Mouse (Mus musculus): ENCODE measurements at regions not wholly inside any gene's neighbourhood (a gene's known extent, or its start where the extent isn't known, plus 50 kb on each side); places are given as distances from the start of the nearest gene placed in this dataset.

DNA sequence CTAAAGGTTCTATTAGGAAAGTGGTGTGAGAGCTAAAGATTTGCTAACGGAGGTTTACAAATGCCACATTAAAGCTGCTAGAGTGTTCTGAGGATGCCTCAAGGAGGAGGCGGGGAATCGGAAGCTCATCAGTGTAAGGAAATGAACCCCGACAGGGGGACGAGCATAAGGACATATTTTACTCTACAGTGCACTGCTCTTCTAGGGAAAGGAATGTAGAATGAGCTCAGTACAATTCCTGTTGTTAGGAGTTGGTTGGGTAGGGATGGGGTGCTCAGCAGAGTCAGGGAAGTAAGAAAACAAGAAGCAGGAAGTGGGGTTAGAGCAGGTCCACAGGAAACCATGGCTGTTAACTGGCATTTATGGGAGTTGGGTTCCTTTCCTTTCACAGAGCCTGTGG lies 54.6 kb downstream of the Mex3b start:
- no peaks in the 10 kb centered on the region for H3K36me3 ChIP-seq (ENCODE audit: control insufficient read depth, insufficient read depth, low read length)
- no peak overlapping the region for H3K4me3 ChIP-seq (ENCODE audit: low read depth, low read length)
- WGBS, result 72% methylated on average over 5 of the region's 5 CpGs
- no peaks in the 10 kb centered on the region for H3K27me3 ChIP-seq (ENCODE audit: control insufficient read depth, insufficient read depth, low read depth, low read length)
- H3K9me3 ChIP-seq (replicated peaks; ENCODE audit: control insufficient read depth, low read length, poor library complexity, severe bottlenecking), result no peaks in the 10 kb centered on the region; the same call in 1 of the 2 replicates
- H3K9ac ChIP-seq (ENCODE audit: low read depth, low read length), result no peak overlapping the region
- no peaks in the 10 kb centered on the region for H3K4me1 ChIP-seq (ENCODE audit: control insufficient read depth, insufficient read depth, low read length)
- H3K4me2 ChIP-seq (ENCODE audit: low read length), result no peak overlapping the region
- no peak overlapping the region for H3K27ac ChIP-seq (ENCODE audit: low read length)
- no peak for ATAC-seq

DNA sequence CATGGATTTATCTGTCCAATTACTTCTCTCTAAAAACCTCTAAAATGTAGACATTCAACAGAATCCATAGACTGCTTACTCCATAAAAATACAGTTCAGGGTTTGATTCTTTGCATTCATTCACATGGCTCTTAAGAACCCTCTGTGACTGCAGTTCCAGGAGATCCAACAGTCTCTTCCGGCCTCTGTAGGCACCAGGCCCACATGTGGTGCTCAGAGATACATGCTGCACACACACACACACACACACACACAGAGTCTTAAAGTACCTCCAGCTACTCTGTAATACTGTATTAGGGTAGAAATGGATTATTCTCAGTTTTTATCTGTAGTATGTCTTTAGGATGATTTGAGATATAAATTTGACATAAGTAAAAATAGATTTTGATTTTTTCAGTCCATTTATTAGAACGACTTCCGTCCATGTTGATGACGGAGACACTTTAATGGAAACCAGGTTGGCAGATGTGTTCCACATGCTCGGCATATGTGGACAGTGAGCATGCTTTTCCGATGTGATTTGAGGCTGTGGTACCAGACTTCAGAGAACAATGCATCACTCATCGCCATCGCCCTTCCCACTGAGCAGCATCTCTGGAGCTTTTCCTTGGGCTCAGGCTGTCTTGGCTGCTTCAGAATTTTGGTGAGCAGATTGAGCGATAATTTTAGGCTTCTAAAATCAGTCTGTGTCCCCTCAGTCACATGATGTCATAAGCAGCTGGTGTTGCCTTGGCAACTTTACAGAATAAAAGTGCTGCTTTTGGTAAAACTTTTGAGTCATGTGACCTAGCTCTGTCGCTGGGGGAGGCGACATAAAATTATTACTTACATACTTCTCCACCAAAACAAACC lies 56.3 kb downstream of the Mex3b start:
- H3K4me3 ChIP-seq (ENCODE audit: low read depth, low read length), result no peak overlapping the region
- no peak overlapping the region for H3K27ac ChIP-seq (ENCODE audit: low read length)
- 87% methylated on average over 11 of the region's 11 CpGs for WGBS
- no peaks in the 10 kb centered on the region for H3K36me3 ChIP-seq (ENCODE audit: control insufficient read depth, insufficient read depth, low read length)
- H3K4me2 ChIP-seq (ENCODE audit: low read length), result no peak overlapping the region
- ATAC-seq, result no peak
- H3K9me3 ChIP-seq (replicated peaks; ENCODE audit: control insufficient read depth, low read length, poor library complexity, severe bottlenecking), result no peaks in the 10 kb centered on the region
- H3K4me1 ChIP-seq (ENCODE audit: control insufficient read depth, insufficient read depth, low read length), result no peaks in the 10 kb centered on the region
- H3K27me3 ChIP-seq (ENCODE audit: control insufficient read depth, insufficient read depth, low read depth, low read length), result no peaks in the 10 kb centered on the region
- no peak overlapping the region for H3K9ac ChIP-seq (ENCODE audit: low read depth, low read length)

DNA sequence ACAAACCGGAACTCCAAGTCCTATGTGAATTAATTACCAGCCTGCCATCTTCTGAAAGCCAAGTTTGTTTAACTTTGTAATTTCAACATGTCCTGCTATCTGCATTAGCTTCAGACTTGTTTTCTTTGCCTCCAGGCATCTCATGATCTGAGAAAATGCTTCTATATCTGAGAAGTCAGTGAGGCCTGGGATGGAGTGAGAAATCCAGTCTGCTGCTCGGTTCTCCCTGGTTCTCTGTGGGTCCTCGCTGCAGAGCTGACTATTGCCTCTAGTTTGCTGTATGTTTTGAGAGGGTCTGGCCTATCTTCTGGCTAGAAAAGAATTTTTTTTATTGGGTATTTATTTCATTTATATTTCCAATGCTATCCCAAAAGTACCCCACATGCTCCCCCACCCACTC lies 57.0 kb downstream of the Mex3b start:
- no peak overlapping the region for H3K4me2 ChIP-seq (ENCODE audit: low read length)
- H3K9ac ChIP-seq (ENCODE audit: low read depth, low read length), result no peak overlapping the region
- no peak for ATAC-seq
- H3K4me1 ChIP-seq (ENCODE audit: control insufficient read depth, insufficient read depth, low read length), result no peaks in the 10 kb centered on the region
- no peak overlapping the region for H3K4me3 ChIP-seq (ENCODE audit: low read depth, low read length)
- H3K9me3 ChIP-seq (replicated peaks; ENCODE audit: control insufficient read depth, low read length, poor library complexity, severe bottlenecking), result no peaks in the 10 kb centered on the region
- H3K27me3 ChIP-seq (ENCODE audit: control insufficient read depth, insufficient read depth, low read depth, low read length), result no peaks in the 10 kb centered on the region
- no peak overlapping the region for H3K27ac ChIP-seq (ENCODE audit: low read length)
- no peaks in the 10 kb centered on the region for H3K36me3 ChIP-seq (ENCODE audit: control insufficient read depth, insufficient read depth, low read length)
- WGBS, result 91% methylated on average over 3 of the region's 3 CpGs

DNA sequence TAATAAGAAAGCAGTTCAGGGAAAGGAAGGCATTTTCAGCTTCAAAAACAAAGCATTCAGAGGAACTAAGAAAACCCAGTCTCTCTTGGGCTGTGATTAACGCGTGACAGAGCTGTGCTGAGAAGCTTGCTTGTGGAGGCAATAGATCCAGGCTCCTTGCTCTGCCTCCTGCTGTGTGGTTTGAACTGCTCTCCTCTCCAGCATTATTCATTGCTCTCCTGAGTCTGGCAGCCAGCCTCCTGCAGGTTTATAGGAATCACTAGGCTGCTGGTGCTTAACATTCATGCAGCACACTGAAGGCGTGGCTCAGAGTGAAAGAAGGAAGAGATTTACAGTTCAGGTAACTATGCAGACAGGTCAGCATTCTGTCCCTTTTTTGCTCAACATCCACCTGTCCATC lies 71.2 kb downstream of the Mex3b start:
- 22% methylated on average over 3 of the region's 3 CpGs for WGBS
- no peaks in the 10 kb centered on the region for H3K27me3 ChIP-seq (ENCODE audit: control insufficient read depth, insufficient read depth, low read depth, low read length)
- H3K9me3 ChIP-seq (replicated peaks; ENCODE audit: control insufficient read depth, low read length, poor library complexity, severe bottlenecking), result no peaks in the 10 kb centered on the region
- no peaks in the 10 kb centered on the region for H3K36me3 ChIP-seq (ENCODE audit: control insufficient read depth, insufficient read depth, low read length)
- ATAC-seq, result peak; percentile 64; the same call in 1 of the 2 replicates
- H3K4me3 ChIP-seq (ENCODE audit: low read depth, low read length), result no peak overlapping the region
- H3K9ac ChIP-seq (ENCODE audit: low read depth, low read length), result no peak overlapping the region
- no peak overlapping the region; the same call in 1 of the 2 replicates for H3K27ac ChIP-seq (ENCODE audit: low read length)
- H3K4me2 ChIP-seq (ENCODE audit: low read length), result no peak overlapping the region
- H3K4me1 ChIP-seq (ENCODE audit: control insufficient read depth, insufficient read depth, low read length), result 0 out of 2 replicates have a peak, but pooled peaks cover 3% of the 10 kb centered on the region

DNA sequence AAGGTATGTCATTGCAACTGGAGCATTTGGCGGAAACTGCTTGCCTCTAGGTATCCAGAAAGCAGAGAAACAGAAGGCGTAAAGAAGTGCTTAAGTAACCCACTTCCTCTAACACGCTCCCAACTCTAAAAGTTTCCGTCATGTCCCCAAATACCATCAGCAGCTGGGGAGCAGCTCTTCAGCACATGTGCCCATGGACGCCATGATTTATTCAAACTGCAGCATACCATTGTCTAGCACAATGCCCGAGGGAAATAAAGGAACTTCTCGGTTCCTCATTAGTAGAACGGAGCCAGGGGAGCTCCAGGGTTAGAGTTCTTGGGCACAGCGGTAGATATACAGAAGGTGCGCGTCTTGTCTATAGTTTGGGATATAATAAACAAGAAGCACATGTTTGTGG lies 72.4 kb downstream of the Mex3b start:
- Histone ChIP-seq H3K9me3 (replicated peaks; ENCODE audit: control insufficient read depth, low read length, poor library complexity, severe bottlenecking) (no peaks in the 10 kb centered on the region), H3K4me2 (ENCODE audit: low read length) (no peak overlapping the region), H3K27ac (ENCODE audit: low read length) (no peak overlapping the region), H3K27me3 (ENCODE audit: control insufficient read depth, insufficient read depth, low read depth, low read length) (no peaks in the 10 kb centered on the region), H3K4me1 (ENCODE audit: control insufficient read depth, insufficient read depth, low read length) (0 out of 2 replicates have a peak, but pooled peaks cover 3% of the 10 kb centered on the region), H3K36me3 (ENCODE audit: control insufficient read depth, insufficient read depth, low read length) (no peaks in the 10 kb centered on the region), H3K4me3 (ENCODE audit: low read depth, low read length) (no peak overlapping the region), H3K9ac (ENCODE audit: low read depth, low read length) (no peak overlapping the region)
- no peak for ATAC-seq
- 80% methylated on average over 11 of the region's 11 CpGs for WGBS

DNA sequence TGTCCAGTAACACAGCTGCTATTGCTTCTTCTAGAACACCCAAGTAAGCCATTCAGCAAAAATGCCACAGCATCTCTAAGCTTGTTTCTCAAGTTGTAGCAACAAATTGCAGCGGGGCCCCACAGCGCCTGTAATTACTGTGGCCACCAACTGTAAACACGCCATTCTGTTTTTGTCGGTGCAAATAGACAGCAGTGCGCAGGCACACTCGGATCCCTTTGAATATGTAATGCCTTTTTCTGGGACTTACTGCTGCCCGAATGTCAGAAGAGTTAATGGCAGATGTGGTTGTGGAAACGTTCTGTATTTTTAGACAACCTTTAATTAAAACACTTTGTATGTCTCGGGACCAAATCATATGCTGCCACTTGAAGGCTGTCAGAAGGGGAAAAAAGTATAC lies 76.2 kb downstream of the Mex3b start:
- Histone ChIP-seq H3K27ac (ENCODE audit: low read length) (no peak overlapping the region), H3K4me1 (ENCODE audit: control insufficient read depth, insufficient read depth, low read length) (no peaks in the 10 kb centered on the region), H3K4me3 (ENCODE audit: low read depth, low read length) (no peak overlapping the region), H3K9me3 (replicated peaks; ENCODE audit: control insufficient read depth, low read length, poor library complexity, severe bottlenecking) (no peaks in the 10 kb centered on the region), H3K9ac (ENCODE audit: low read depth, low read length) (no peak overlapping the region), H3K27me3 (ENCODE audit: control insufficient read depth, insufficient read depth, low read depth, low read length) (no peaks in the 10 kb centered on the region), H3K4me2 (ENCODE audit: low read length) (no peak overlapping the region), H3K36me3 (ENCODE audit: control insufficient read depth, insufficient read depth, low read length) (no peaks in the 10 kb centered on the region)
- no peak for ATAC-seq
- WGBS, result 74% methylated on average over 9 of the region's 9 CpGs

DNA sequence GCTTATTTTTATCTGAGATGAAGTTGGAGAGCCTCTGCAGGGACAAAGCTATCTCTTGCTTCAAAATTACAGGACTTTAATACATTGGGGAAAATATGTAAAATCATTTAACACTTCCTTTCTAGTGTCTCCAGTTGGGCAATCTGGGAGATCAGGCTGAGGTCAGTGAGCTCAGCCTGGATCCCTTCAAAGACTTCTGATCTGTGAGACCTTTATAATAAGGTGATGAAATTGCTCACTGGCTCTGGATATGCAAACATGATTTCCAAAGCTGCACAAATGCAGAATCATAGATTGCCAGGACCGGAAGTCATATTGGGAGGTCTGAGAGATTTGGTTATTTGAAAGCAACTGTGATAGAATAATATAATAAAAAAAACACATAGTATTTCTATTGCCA lies 76.7 kb downstream of the Mex3b start:
- WGBS, result 83% methylated on average over 1 of the region's 1 CpGs
- Histone ChIP-seq H3K27me3 (ENCODE audit: control insufficient read depth, insufficient read depth, low read depth, low read length) (no peaks in the 10 kb centered on the region), H3K36me3 (ENCODE audit: control insufficient read depth, insufficient read depth, low read length) (no peaks in the 10 kb centered on the region), H3K4me2 (ENCODE audit: low read length) (no peak overlapping the region), H3K4me1 (ENCODE audit: control insufficient read depth, insufficient read depth, low read length) (no peaks in the 10 kb centered on the region), H3K4me3 (ENCODE audit: low read depth, low read length) (no peak overlapping the region), H3K27ac (ENCODE audit: low read length) (no peak overlapping the region), H3K9me3 (replicated peaks; ENCODE audit: control insufficient read depth, low read length, poor library complexity, severe bottlenecking) (no peaks in the 10 kb centered on the region), H3K9ac (ENCODE audit: low read depth, low read length) (no peak overlapping the region)
- ATAC-seq, result no peak

DNA sequence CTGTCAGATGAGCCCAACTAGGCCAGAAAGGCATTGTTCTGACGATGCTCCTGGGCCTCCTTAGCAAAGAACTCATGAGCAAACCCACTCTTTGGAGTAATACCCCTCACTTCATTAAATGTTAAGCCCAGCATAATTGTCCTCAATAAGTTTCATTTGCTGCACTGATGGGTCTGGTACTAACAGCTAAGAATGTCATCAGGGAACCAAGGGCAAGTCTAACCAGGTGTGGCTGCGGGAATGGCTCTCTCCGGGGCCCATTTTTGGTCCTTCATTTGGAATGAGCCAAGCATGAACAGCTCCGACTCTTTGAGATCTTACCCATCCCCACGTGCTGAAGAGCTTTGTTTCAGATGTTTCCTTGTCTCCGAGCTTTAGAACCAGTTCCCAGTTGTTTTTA lies 82.2 kb downstream of the Mex3b start:
- Histone ChIP-seq H3K36me3 (ENCODE audit: control insufficient read depth, insufficient read depth, low read length) (no peaks in the 10 kb centered on the region), H3K27ac (ENCODE audit: low read length) (no peak overlapping the region), H3K9ac (ENCODE audit: low read depth, low read length) (no peak overlapping the region), H3K27me3 (ENCODE audit: control insufficient read depth, insufficient read depth, low read depth, low read length) (no peaks in the 10 kb centered on the region), H3K4me3 (ENCODE audit: low read depth, low read length) (no peak overlapping the region), H3K4me2 (ENCODE audit: low read length) (no peak overlapping the region), H3K9me3 (replicated peaks; ENCODE audit: control insufficient read depth, low read length, poor library complexity, severe bottlenecking) (no peaks in the 10 kb centered on the region), H3K4me1 (ENCODE audit: control insufficient read depth, insufficient read depth, low read length) (no peaks in the 10 kb centered on the region)
- WGBS, result 73% methylated on average over 6 of the region's 6 CpGs
- no peak for ATAC-seq

DNA sequence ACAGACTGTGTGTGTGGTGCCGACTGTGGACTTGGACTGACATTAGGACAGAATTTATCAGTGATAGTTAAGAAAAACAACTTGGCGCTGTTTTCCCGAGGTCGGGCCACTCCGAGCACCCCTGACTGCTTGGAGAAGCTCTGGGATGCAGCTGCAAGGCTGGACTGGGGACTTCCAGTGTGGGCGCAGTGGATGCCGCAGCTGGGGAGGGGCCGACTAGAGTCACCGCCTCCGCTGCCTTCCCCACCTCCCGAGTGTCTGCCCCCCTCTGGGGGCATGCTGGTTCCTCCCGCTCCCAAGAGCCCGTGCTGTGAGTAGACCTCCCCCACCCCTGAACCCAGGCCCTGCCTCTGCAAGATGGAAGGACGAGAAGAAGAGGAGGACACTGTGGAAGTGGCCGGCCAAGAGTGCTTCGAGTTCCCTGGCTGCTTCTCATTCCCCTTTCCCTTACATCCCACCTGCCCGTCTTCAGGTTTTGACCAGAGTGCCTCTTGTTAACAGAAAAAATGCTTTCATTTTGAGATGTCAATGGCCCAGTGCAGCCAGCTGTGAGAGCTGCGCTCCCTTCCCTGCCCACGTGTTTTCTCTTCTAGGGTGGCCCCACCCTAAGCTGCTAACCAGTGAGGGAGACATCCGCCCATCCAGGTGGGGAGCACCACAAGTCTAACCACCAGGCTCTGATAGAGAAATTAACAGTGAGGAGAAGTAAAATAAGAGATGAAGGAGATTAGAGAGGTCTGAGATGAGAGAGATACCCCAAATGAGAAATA lies 90.3 kb downstream of the Mex3b start:
- Histone ChIP-seq H3K36me3 (ENCODE audit: control insufficient read depth, insufficient read depth, low read length) (no peaks in the 10 kb centered on the region), H3K9me3 (replicated peaks; ENCODE audit: control insufficient read depth, low read length, poor library complexity, severe bottlenecking) (no peaks in the 10 kb centered on the region), H3K9ac (ENCODE audit: low read depth, low read length) (no peak overlapping the region), H3K27me3 (ENCODE audit: control insufficient read depth, insufficient read depth, low read depth, low read length) (no peaks in the 10 kb centered on the region), H3K4me2 (ENCODE audit: low read length) (no peak overlapping the region), H3K4me3 (ENCODE audit: low read depth, low read length) (no peak overlapping the region), H3K27ac (ENCODE audit: low read length) (no peak overlapping the region), H3K4me1 (ENCODE audit: control insufficient read depth, insufficient read depth, low read length) (no peaks in the 10 kb centered on the region)
- no peak for ATAC-seq
- WGBS, result 67% methylated on average over 20 of the region's 20 CpGs
